Mouse (Mus musculus): Measurements from ENCODE around the gene Evi5. TPM values are rescaled to one million over a fixed set of nuclear protein-coding genes. Genes with fewer than 3 reads are reported as not detected.

Evi5 gene
- polyA plus RNA-seq (2012; fragmentation: generic; extraction: Trizol) = 8.4 TPM

DNA sequence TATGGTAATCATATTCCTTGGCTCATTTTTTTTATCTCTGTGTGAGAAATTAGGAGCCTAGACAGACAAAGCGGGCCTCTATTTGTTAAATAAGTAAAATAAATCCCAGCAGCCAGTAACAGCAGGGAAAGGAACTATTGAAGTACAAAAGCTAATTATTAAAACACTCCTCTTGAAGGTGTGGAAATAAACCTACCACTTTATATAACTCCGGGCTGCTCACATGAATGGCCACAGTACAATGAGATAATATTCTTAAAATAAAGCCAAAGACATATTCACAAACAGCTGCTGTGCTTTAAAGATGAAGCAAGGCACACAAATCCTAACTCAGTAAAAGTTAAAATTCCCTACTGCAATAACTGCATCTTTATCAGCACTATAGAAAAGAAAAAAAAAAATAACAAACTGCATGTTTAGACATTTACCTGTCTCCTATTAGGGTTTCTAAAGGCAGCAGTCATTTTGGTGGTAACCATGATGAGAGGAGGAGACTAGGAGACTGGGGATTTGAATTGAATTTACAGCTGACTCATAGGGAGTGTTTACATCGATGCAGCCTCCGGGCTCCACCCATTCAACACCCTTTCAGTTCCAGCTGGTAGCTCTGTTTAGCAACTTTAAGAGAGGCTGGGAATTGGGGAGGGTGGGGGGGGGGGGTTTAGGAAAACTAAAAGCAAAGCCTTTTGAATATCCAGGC lies at the start of gene Evi5:
Gene Evi5, minus strand, starts transcription at position 547 of the 700 bp plus-strand sequence.
- Histone ChIP-seq H3K79me2 (ENCODE audit: control insufficient read depth, insufficient read depth) (no peaks in the 10 kb centered on the region), H3K4me3 (no peak within 1 kb of the TSS), H3K4me2 (ENCODE audit: low read depth) (peak within 1 kb of the TSS; percentile 66), H3K36me3 (ENCODE audit: control insufficient read depth, insufficient read depth) (no peaks in the 10 kb centered on the region), H3ac (ENCODE audit: control insufficient read depth, insufficient read length) (no peak within 1 kb of the TSS), H3K27me3 (ENCODE audit: control insufficient read depth, insufficient read depth, insufficient read length) (no peaks in the 10 kb centered on the region)
- TF ChIP-seq MYOG (IDR thresholded peaks at IDR 0.05; ENCODE audit: control insufficient read depth in 1 of 3, insufficient read depth in 1 of 3, insufficient read length in 2 of 3, low read depth in 2 of 3) (peak in 1 of 3 experiments; percentile 33), REST (IDR thresholded peaks at IDR 0.05; ENCODE audit: insufficient read depth, insufficient read length) (no peak)

DNA sequence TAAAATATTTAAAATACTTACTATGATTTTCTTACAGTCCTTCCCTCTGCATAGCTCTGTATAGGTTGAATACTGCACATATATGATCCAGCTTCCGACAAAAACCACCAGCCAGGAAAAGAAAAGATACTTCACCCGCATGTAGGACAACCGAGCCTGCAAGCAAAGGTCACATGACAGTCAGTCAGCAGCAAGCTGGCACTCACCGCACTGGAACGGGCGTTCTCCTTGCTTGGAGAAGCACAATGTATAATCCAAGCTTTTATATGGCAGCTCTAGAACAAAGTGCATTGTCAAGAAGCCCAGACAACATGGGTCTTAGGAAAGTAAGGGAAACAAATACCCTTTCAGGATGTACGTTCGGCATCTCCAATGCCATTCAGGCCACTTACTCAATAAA lies 49.7 kb upstream of the Evi5 start:
- H3K27me3 ChIP-seq (ENCODE audit: control insufficient read depth, insufficient read depth, insufficient read length) = no peaks in the 10 kb centered on the region
- H3K4me3 ChIP-seq = no peak overlapping the region
- no peak for TF ChIP-seq TCF3 (IDR thresholded peaks at IDR 0.05; ENCODE audit: insufficient read length, low read depth)
- no peak for TF ChIP-seq POLR2AphosphoS2 (IDR thresholded peaks at IDR 0.05; ENCODE audit: insufficient read length, low read depth)
- no peak for TF ChIP-seq POLR2A (IDR thresholded peaks at IDR 0.05; ENCODE audit: insufficient read length, low read depth)
- no peak for TF ChIP-seq TCF12 (IDR thresholded peaks at IDR 0.05; ENCODE audit: insufficient read depth, poor library complexity, severe bottlenecking)
- TF ChIP-seq MAX (IDR thresholded peaks at IDR 0.05; ENCODE audit: low read depth) = no peak
- no peak for TF ChIP-seq USF1 (IDR thresholded peaks at IDR 0.05; ENCODE audit: low read depth)
- no peak for TF ChIP-seq MYOG (IDR thresholded peaks at IDR 0.05; ENCODE audit: control insufficient read depth in 1 of 3, insufficient read depth in 1 of 3, insufficient read length in 2 of 3, low read depth in 2 of 3)
- TF ChIP-seq REST (IDR thresholded peaks at IDR 0.05; ENCODE audit: insufficient read depth, insufficient read length) = no peak
- no peak for TF ChIP-seq MYOD1 (IDR thresholded peaks at IDR 0.05; ENCODE audit: control insufficient read depth in 1 of 3, insufficient read length in 2 of 3, low read depth in 2 of 3)
- TF ChIP-seq E2F4 (IDR thresholded peaks at IDR 0.05; ENCODE audit: insufficient read depth) = no peak
- TF ChIP-seq CEBPB (IDR thresholded peaks at IDR 0.05; ENCODE audit: insufficient read depth, poor library complexity, severe bottlenecking) = no peak
- no peak for TF ChIP-seq SRF (IDR thresholded peaks at IDR 0.05; ENCODE audit: control insufficient read depth, insufficient read length, low read depth)
- H3ac ChIP-seq (ENCODE audit: control insufficient read depth, insufficient read length) = no peak overlapping the region
- no peaks in the 10 kb centered on the region for H3K36me3 ChIP-seq (ENCODE audit: control insufficient read depth, insufficient read depth)
- H3K4me2 ChIP-seq (ENCODE audit: low read depth) = no peak overlapping the region
- no peaks in the 10 kb centered on the region for H3K79me2 ChIP-seq (ENCODE audit: control insufficient read depth, insufficient read depth)

DNA sequence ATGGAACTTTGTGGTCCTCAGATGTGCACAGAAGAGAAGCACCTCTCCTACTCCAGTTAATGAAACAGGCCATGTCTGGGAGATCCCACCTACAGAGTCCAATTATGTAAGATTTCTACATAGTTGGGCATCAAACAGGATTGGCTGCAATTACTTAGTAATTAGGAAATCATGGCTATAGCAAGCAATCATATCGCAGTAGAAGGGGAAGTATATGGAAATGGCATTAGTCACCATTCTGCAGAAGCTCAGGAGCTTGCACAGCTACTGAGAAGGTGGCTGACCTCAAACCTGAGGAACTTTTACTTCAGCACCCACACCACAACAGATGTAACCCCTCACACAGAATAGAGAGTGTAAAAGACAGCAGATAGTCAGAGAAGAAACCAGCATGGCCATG lies 47.9 kb upstream of the Evi5 start:
- H3K27me3 ChIP-seq (ENCODE audit: control insufficient read depth, insufficient read depth, insufficient read length) = no peaks in the 10 kb centered on the region
- no peak overlapping the region for H3ac ChIP-seq (ENCODE audit: control insufficient read depth, insufficient read length)
- H3K79me2 ChIP-seq (ENCODE audit: control insufficient read depth, insufficient read depth) = no peaks in the 10 kb centered on the region
- H3K4me2 ChIP-seq (ENCODE audit: low read depth) = no peak overlapping the region
- H3K36me3 ChIP-seq (ENCODE audit: control insufficient read depth, insufficient read depth) = no peaks in the 10 kb centered on the region
- TF ChIP-seq E2F4 (IDR thresholded peaks at IDR 0.05; ENCODE audit: insufficient read depth) (no peak), POLR2AphosphoS2 (IDR thresholded peaks at IDR 0.05; ENCODE audit: insufficient read length, low read depth) (no peak), MYOG (IDR thresholded peaks at IDR 0.05; ENCODE audit: control insufficient read depth in 1 of 3, insufficient read depth in 1 of 3, insufficient read length in 2 of 3, low read depth in 2 of 3) (no peak), TCF12 (IDR thresholded peaks at IDR 0.05; ENCODE audit: insufficient read depth, poor library complexity, severe bottlenecking) (no peak), POLR2A (IDR thresholded peaks at IDR 0.05; ENCODE audit: insufficient read length, low read depth) (no peak), MAX (IDR thresholded peaks at IDR 0.05; ENCODE audit: low read depth) (no peak)
- no peak overlapping the region for H3K4me3 ChIP-seq

DNA sequence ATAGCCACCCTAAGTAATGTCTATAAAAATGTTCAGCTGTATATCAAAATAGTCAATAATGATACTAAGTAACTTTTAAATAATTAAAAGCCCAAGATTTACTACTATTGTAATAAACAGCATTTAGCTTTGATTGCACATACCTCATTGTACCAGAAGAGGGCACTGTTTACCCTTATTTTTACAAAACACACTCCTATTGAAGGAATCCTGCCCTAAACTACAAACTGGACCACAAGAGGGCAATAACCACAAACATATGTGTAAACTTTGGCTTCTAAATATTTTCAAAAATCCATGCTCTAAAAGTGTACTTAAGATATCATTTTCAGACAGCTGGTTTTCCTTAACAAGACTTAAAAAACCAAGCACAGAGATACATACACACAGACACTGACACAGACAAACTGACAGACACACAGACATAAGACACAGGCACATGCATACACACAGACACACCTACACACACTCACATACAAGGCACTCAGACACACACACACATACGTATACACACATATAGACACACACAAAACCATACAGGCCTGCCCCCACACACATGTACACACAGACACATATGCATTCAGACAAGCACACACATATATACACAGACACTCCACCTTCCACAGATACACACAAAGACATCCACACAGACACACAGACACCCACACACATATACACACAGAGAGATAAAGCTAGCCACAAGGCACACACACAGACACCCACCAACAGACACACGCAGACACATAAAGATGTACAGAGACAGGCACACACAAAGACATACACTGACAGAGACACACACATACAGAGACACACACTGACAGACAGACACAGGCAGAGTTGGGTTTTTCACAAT lies 46.7 kb upstream of the Evi5 start:
- no peak overlapping the region for H3ac ChIP-seq (ENCODE audit: control insufficient read depth, insufficient read length)
- TF ChIP-seq E2F4 (IDR thresholded peaks at IDR 0.05; ENCODE audit: insufficient read depth) = no peak
- no peak for TF ChIP-seq MYOD1 (IDR thresholded peaks at IDR 0.05; ENCODE audit: control insufficient read depth in 1 of 3, insufficient read length in 2 of 3, low read depth in 2 of 3)
- TF ChIP-seq TCF12 (IDR thresholded peaks at IDR 0.05; ENCODE audit: insufficient read depth, poor library complexity, severe bottlenecking) = no peak
- TF ChIP-seq USF1 (IDR thresholded peaks at IDR 0.05; ENCODE audit: low read depth) = no peak
- TF ChIP-seq TCF3 (IDR thresholded peaks at IDR 0.05; ENCODE audit: insufficient read length, low read depth) = no peak
- no peaks in the 10 kb centered on the region for H3K36me3 ChIP-seq (ENCODE audit: control insufficient read depth, insufficient read depth)
- H3K27me3 ChIP-seq (ENCODE audit: control insufficient read depth, insufficient read depth, insufficient read length) = no peaks in the 10 kb centered on the region
- H3K4me3 ChIP-seq = no peak overlapping the region
- no peaks in the 10 kb centered on the region for H3K79me2 ChIP-seq (ENCODE audit: control insufficient read depth, insufficient read depth)
- no peak overlapping the region for H3K4me2 ChIP-seq (ENCODE audit: low read depth)

DNA sequence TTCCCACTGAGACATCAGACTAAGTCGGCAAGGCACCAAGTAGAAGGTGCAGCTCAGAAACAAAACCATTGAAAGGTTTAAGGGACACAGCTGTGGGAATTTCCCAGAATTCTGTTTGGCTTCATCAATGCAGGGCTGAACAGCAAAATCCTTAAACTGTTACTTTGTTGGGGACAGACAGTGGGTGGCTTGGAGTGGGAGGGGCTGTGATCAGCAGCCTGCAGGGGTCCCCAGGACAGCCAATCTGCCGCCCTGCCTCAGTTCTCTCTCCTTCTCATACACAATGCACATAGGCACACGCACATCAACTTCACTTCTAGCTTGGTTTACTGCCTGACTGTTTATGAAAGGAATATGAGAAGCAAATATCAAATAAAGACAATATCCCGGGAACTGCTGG lies 40.4 kb upstream of the Evi5 start:
- Histone ChIP-seq H3K27me3 (ENCODE audit: control insufficient read depth, insufficient read depth, insufficient read length) (no peaks in the 10 kb centered on the region), H3K36me3 (ENCODE audit: control insufficient read depth, insufficient read depth) (no peaks in the 10 kb centered on the region), H3ac (ENCODE audit: control insufficient read depth, insufficient read length) (no peak overlapping the region), H3K4me2 (ENCODE audit: low read depth) (no peak overlapping the region), H3K79me2 (ENCODE audit: control insufficient read depth, insufficient read depth) (no peaks in the 10 kb centered on the region), H3K4me3 (no peak overlapping the region)
- TF ChIP-seq CEBPB (IDR thresholded peaks at IDR 0.05; ENCODE audit: insufficient read depth, poor library complexity, severe bottlenecking) = no peak
- TF ChIP-seq E2F4 (IDR thresholded peaks at IDR 0.05; ENCODE audit: insufficient read depth) = no peak
- no peak for TF ChIP-seq REST (IDR thresholded peaks at IDR 0.05; ENCODE audit: insufficient read depth, insufficient read length)
- no peak for TF ChIP-seq TCF12 (IDR thresholded peaks at IDR 0.05; ENCODE audit: insufficient read depth, poor library complexity, severe bottlenecking)
- TF ChIP-seq POLR2AphosphoS2 (IDR thresholded peaks at IDR 0.05; ENCODE audit: insufficient read length, low read depth) = no peak
- TF ChIP-seq POLR2A (IDR thresholded peaks at IDR 0.05; ENCODE audit: insufficient read length, low read depth) = no peak
- TF ChIP-seq MYOG (IDR thresholded peaks at IDR 0.05; ENCODE audit: control insufficient read depth in 1 of 3, insufficient read depth in 1 of 3, insufficient read length in 2 of 3, low read depth in 2 of 3) = no peak
- TF ChIP-seq MYOD1 (IDR thresholded peaks at IDR 0.05; ENCODE audit: control insufficient read depth in 1 of 3, insufficient read length in 2 of 3, low read depth in 2 of 3) = no peak
- no peak for TF ChIP-seq SRF (IDR thresholded peaks at IDR 0.05; ENCODE audit: control insufficient read depth, insufficient read length, low read depth)
- no peak for TF ChIP-seq USF1 (IDR thresholded peaks at IDR 0.05; ENCODE audit: low read depth)
- TF ChIP-seq MAX (IDR thresholded peaks at IDR 0.05; ENCODE audit: low read depth) = no peak
- no peak for TF ChIP-seq TCF3 (IDR thresholded peaks at IDR 0.05; ENCODE audit: insufficient read length, low read depth)

Measured in myocyte (in vitro differentiated cells).